Mouse (Mus musculus): Measurements from ENCODE around the gene Zfp672.
"Not testable (repeated sequence)": the region's sequence is repeated elsewhere in the genome, so short reads cannot be mapped to it uniquely, and the experiment has no call there.

Gene Zfp672

GRCm38 (mm10) chr11:58330276-58331148 is at the start of gene Zfp672, which contains the start of gene Sh3bp5l:
Gene Zfp672 (minus strand): TSS chr11:58330339.
Gene Sh3bp5l (plus strand): TSS chr11:58330724.
- peak; percentile 88 to 93 for DNase-seq

GRCm38 (mm10) chr11:58379516-58379915 is 49.4 kb upstream of the Zfp672 start:
- DNase-seq, result no peak

GRCm38 (mm10) chr11:58378763-58379278 is 48.7 kb upstream of the Zfp672 start, which contains the start of gene Lypd8:
Gene Lypd8 (plus strand): TSS chr11:58379043.
- no peak for DNase-seq

- no peak for DNase-seq
Measured at GRCm38 (mm10) chr11:58377686-58378085, 47.5 kb upstream of the Zfp672 start.

- DNase-seq, result no peak
Measured at GRCm38 (mm10) chr11:58377273-58377672, 47.1 kb upstream of the Zfp672 start.

GRCm38 (mm10) chr11:58366191-58366590 is 36.1 kb upstream of the Zfp672 start:
- not testable (repeated sequence) for DNase-seq

- DNase-seq, result no peak
Measured at GRCm38 (mm10) chr11:58364454-58364853, 34.3 kb upstream of the Zfp672 start.

GRCm38 (mm10) chr11:58362562-58362961 is 32.4 kb upstream of the Zfp672 start:
- not testable (repeated sequence) for DNase-seq

GRCm38 (mm10) chr11:58357844-58358534 is 27.9 kb upstream of the Zfp672 start:
- peak; percentile 14 to 40 for DNase-seq

GRCm38 (mm10) chr11:58357042-58357441 is 26.9 kb upstream of the Zfp672 start:
- DNase-seq, result no peak

- no peak for DNase-seq
Measured at GRCm38 (mm10) chr11:58354927-58355326, 24.8 kb upstream of the Zfp672 start.

GRCm38 (mm10) chr11:58354476-58354875 is 24.3 kb upstream of the Zfp672 start:
- no peak for DNase-seq

GRCm38 (mm10) chr11:58353709-58354108 is 23.6 kb upstream of the Zfp672 start:
- no peak for DNase-seq

GRCm38 (mm10) chr11:58352681-58353548 is 22.8 kb upstream of the Zfp672 start:
- DNase-seq, result no peak

GRCm38 (mm10) chr11:58351179-58351578 is 21.0 kb upstream of the Zfp672 start:
- no peak for DNase-seq

- DNase-seq, result no peak
Measured at GRCm38 (mm10) chr11:58350628-58351027, 20.5 kb upstream of the Zfp672 start.

GRCm38 (mm10) chr11:58346745-58347144 is 16.6 kb upstream of the Zfp672 start:
- no peak for DNase-seq

- peak in 1 of 2 experiments; percentile 48 for DNase-seq
Measured at GRCm38 (mm10) chr11:58334746-58335145, 4.6 kb upstream of the Zfp672 start.

GRCm38 (mm10) chr11:58331546-58331945 is 1.4 kb upstream of the Zfp672 start:
- DNase-seq, result peak in 1 of 2 experiments; percentile 41

- DNase-seq, result peak; percentile 31 to 44
Measured at GRCm38 (mm10) chr11:58331149-58331495, 983 bp upstream of the Zfp672 start.

- no peak for DNase-seq
Measured at GRCm38 (mm10) chr11:58329906-58330275, 248 bp downstream of the Zfp672 start.

GRCm38 (mm10) chr11:58326781-58327180 is 3.4 kb downstream of the Zfp672 start:
- DNase-seq, result peak in 1 of 2 experiments; percentile 37

Measured in cerebellum, postnatal 14 days (tissue).